Mouse (Mus musculus): ENCODE results near the gene Lcn8. TPM values are rescaled to one million over a fixed set of nuclear protein-coding genes. Genes with fewer than 3 reads are reported as not detected.

Gene Lcn8
- polyA plus RNA-seq (2017; shearing (Covaris generic)), result not detected

DNA sequence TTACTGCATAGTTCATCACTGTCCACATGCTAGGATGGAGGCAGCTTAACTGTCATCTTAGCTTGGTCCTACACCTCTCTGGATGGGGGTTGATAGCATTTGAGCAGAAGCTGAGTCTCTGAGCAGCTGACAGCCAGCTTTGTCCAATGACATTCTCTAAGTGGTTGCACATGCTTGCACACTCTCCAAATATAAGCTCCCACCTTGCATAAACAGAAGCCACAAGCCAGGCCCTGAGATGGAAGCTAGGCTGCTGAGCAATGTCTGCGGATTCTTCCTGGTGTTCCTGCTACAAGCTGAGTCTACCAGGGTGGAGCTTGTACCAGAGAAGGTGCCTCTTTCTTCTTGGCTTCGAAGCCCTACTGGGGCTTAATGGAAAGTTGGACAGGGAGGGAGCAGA lies at the start of gene Lcn8:
Gene Lcn8, plus strand, starts transcription at position 219 of the 400 bp plus-strand sequence.

DNA sequence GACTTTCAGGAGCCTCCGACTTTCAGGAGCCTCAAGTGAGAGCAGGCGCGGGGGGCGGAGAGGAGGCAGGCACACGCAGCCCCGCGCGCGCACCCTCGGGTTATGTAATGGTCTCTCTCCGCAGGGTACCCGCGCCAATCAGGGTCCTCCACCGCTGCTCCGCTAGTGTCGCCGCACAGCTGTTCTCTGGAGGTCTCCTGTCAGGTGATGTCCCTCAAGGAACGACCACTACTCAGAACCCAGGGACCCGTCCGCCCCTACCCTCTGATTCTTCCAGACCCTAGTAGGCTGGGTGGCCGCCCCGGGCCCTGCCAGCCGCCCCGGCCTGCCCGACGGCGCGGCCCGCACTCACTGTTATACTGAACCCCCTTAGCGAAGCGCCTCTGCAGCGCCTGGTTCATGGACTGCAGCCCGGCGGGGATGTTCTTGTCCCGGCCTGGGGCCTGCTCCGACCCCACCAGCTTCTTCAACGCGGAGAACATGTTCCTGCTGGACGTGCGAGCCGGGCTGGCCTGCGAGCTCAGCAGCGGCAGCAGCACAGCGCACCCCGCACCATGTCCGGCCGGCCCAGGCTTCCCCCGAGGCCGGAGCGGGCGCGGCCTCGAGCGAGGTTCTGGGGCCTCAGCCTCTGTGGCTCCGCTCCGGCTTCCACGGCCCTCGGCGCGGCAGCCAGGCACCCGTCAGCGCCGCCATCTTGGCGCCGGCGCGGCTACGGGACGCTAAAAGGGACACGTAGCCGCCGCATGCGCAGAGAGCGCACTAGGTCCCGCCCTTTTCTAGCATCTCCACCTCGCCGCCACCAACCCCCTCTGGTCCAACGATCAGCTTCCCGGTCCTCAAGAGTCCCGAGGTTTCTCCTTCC lies 44.9 kb upstream of the Lcn8 start, which contains the start of gene Rabl6:
Gene Rabl6, minus strand, starts transcription at position 761 of the 862 bp plus-strand sequence.

DNA sequence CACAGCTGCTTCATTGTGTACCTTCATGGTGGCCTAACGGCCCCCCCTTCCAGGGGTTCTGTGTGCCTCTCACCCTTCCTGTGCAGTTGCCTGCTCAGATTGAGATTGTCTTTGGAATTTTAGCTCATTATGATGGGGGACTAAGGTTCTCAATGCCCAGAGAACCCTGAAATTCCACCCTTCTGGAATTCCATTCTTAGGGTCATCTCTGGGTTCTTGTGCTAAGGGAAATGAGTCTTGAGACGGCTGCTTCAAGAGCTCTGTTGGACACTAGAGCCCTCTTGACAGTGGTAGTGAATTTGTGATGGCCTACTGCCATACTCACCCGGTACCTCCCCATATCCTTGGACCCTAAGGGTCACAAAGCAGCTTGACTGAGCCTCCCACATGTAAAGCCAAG lies 35.3 kb upstream of the Lcn8 start, which contains the start of gene Ccdc183:
Gene Ccdc183, minus strand, starts transcription at position 101 of the 400 bp plus-strand sequence.

DNA sequence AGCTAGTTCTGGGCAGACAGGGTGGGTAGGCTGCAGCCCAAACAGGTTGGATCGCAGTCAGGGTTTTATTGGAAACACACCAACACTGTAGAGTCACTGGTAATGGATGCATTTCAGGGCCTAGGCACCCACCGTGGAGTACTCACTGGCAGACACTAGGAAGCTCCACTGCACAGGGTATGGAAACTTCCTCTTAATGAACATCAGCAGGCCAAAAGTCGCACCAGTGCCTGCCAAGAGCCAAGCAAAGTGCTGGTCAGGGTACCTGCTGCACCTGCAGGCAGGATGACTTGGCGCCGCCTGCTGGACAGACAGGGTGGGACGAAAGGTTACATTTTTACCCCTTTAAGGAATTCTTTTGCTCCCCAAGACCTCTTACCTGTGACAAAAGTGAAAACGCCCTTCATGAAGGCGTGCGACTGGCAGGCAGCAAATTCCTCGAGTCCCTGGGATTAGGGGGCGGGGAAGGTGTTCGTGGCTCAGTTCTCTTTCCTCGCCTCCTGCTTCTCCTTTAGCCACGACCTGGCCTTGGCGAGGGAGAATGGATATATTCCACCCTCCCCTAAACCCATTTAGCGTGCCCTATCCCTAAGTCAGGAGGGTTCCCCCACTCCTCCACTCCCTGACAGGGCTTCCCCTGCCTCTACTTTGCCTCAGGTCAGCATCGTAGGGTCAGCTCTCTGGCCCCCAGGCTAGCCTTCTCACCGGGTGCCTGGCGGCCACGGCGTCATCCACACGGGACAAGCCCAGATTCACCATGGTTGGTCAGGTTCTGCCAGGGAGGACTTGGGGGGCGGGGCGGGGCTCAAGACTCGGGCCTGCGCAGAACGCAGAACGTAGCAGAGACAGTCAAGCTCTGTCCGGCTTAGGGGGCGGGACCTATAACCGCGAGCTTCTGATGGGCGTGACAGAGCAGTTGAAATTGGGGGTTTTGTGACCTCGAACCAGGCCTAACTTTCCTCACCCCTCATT lies 31.4 kb upstream of the Lcn8 start, which contains the start of gene Tmem141:
Gene Tmem141, minus strand, starts transcription at position 777 of the 972 bp plus-strand sequence.

DNA sequence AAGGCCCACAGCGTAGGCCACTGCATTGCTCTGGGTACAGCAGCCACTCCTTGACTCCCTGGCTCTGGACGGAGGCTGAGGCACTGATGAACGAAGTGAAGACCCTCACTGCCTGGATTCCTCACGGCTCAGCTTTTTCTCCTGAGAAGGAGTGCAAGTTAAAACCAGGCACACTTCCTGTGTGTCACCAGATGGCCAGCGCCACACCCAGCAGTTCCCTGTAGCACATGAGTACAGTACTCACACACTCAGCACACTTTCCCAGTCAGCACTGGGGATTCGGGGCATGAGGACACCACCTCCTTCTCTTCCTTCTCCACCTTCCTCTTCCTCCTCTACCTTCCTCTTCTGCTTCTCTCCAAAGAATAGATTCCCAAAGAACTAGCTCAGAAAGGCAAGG lies 25.1 kb upstream of the Lcn8 start, which contains the start of gene Fcna:
Gene Fcna, minus strand, starts transcription at position 220 of the 400 bp plus-strand sequence.

DNA sequence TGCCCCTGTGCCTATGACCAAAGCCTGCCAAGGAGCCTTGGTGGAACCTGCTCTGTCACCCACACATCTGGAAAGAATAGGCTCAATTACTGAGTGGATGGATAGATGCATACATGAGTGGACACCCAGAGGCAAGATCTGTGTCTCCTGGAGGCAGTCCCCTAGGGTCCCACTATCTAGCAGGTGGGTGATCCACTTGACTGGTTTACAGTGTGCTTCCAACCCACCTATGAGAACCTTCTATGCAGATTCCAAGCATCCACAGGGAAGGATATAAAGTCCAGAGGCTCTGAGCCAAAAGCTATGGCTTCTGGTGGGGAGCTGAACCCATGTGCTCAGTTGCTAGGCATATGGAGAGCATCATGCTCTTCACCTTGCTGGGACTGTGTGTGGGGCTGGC lies 4.7 kb downstream of the Lcn8 start, which contains the start of gene Lcn5:
Gene Lcn5, plus strand, starts transcription at position 301 of the 400 bp plus-strand sequence.

DNA sequence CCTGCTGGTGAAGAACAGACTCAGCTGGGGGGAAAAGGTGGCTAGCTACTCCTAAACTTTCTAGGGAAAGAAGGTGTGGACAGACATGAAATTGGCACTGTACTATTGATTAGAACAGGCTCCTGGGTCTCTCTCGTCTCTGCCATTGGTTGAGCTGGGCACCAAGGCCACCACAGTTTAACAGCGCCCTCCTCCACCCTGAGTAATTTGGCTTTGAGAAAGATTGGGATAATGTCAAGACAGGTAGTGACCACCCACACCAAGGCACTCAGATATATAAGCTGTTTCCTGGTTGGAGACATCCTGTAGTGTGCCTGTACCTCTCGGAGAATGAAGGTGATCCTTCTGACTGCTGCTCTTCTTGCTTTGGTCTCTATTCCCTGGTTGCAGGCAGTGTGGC lies 23.6 kb downstream of the Lcn8 start, which contains the start of gene Lcn6:
Gene Lcn6, plus strand, starts transcription at position 301 of the 400 bp plus-strand sequence.

DNA sequence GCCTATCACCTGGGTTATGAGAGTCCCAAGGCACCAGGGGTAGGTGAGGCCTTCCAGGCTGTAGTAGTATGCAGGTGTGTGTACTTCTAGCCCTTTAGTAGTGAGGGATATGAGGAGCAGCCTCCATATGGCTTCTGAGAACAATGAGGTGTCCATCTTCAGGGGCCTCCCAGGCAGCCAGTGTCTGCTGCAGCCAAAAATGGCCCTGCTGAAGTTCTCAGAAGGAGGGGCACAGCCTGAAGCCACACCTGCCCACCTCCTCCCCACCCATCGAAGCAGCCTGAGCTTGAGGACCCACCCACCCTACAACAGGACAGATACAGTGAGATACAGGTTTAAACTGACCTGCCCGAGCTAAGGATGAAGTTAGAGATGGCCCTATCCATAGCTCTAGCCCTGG lies 29.5 kb downstream of the Lcn8 start, which contains the start of gene Lcn10:
Gene Lcn10, plus strand, starts transcription at position 301 of the 400 bp plus-strand sequence.

DNA sequence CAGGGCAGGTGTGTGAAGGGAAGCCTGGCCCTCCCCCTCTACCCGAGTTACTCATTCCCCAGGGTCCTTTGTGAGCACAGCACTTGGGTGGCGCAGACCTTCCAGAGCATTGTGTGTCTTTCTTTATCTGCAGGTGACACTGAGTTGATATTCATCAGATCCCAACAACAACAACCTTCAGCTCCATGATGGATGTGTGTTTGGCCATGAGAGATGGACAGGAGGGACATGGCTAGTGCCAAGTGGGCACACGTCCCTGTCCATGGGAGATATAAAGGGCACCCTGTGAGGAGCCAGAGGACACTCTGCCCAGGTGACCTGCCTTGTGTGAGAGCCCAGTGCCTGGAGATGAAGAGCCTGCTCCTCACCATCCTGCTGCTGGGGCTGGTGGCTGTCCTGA lies 46.8 kb downstream of the Lcn8 start, which contains the start of gene Obp2a:
Gene Obp2a, plus strand, starts transcription at position 301 of the 400 bp plus-strand sequence.

Other genes starting within 250 kb of the Lcn8 start
- 6.8 TPM for gene Fut7, start 229.9 kb upstream of the Lcn8 start, polyA plus RNA-seq (2017; shearing (Covaris generic))
- gene Abca2, start 224.4 kb upstream of the Lcn8 start, polyA plus RNA-seq (2017; shearing (Covaris generic)), result 19.7 TPM
- 5.3 TPM for gene Clic3, start 196.3 kb upstream of the Lcn8 start, polyA plus RNA-seq (2017; shearing (Covaris generic))
- gene Paxx, start 192.0 kb upstream of the Lcn8 start, polyA plus RNA-seq (2017; shearing (Covaris generic)), result 117 TPM
- not detected for gene Ptgds, start 183.1 kb upstream of the Lcn8 start, polyA plus RNA-seq (2017; shearing (Covaris generic))
- gene Lcn12, start 159.2 kb upstream of the Lcn8 start, polyA plus RNA-seq (2017; shearing (Covaris generic)), result not detected
- 125 TPM for gene Fbxw5, start 152.4 kb upstream of the Lcn8 start, polyA plus RNA-seq (2017; shearing (Covaris generic))
- gene C8g, start 151.4 kb upstream of the Lcn8 start, polyA plus RNA-seq (2017; shearing (Covaris generic)), result 10.0 TPM
- gene Traf2, start 106.2 kb upstream of the Lcn8 start, polyA plus RNA-seq (2017; shearing (Covaris generic)), result 106 TPM
- gene Edf1, start 95.3 kb upstream of the Lcn8 start, polyA plus RNA-seq (2017; shearing (Covaris generic)), result 249 TPM
- gene Mamdc4, start 78.3 kb upstream of the Lcn8 start, polyA plus RNA-seq (2017; shearing (Covaris generic)), result 1.0 TPM
- gene Phpt1, start 77.9 kb upstream of the Lcn8 start, polyA plus RNA-seq (2017; shearing (Covaris generic)), result 88.8 TPM
- not detected for gene Ajm1, start 71.4 kb upstream of the Lcn8 start, polyA plus RNA-seq (2017; shearing (Covaris generic))
- gene Rabl6, start 44.6 kb upstream of the Lcn8 start, polyA plus RNA-seq (2017; shearing (Covaris generic)), result 8.2 TPM
- not detected for gene Ccdc183, start 35.4 kb upstream of the Lcn8 start, polyA plus RNA-seq (2017; shearing (Covaris generic))
- 2.1 TPM for gene Tmem141, start 31.1 kb upstream of the Lcn8 start, polyA plus RNA-seq (2017; shearing (Covaris generic))
- 5.9 TPM for gene Fcna, start 25.1 kb upstream of the Lcn8 start, polyA plus RNA-seq (2017; shearing (Covaris generic))
- not detected for gene Lcn5, start 4.8 kb downstream of the Lcn8 start, polyA plus RNA-seq (2017; shearing (Covaris generic))
- 0.31 TPM for gene Lcn6, start 23.7 kb downstream of the Lcn8 start, polyA plus RNA-seq (2017; shearing (Covaris generic))
- gene Lcn10, start 29.6 kb downstream of the Lcn8 start, polyA plus RNA-seq (2017; shearing (Covaris generic)), result 0.33 TPM
- 0.88 TPM for gene Obp2a, start 46.9 kb downstream of the Lcn8 start, polyA plus RNA-seq (2017; shearing (Covaris generic))
- 119 TPM for gene Bmyc, start 53.6 kb downstream of the Lcn8 start, polyA plus RNA-seq (2017; shearing (Covaris generic))
- not detected for gene Obp2b, start 83.9 kb downstream of the Lcn8 start, polyA plus RNA-seq (2017; shearing (Covaris generic))
- not detected for gene Lcn3, start 112.4 kb downstream of the Lcn8 start, polyA plus RNA-seq (2017; shearing (Covaris generic))
- not detected for gene Lcn11, start 123.9 kb downstream of the Lcn8 start, polyA plus RNA-seq (2017; shearing (Covaris generic))
- not detected for gene Gm13539, start 129.1 kb downstream of the Lcn8 start, polyA plus RNA-seq (2017; shearing (Covaris generic))
- not detected for gene Glt6d1, start 162.7 kb downstream of the Lcn8 start, polyA plus RNA-seq (2017; shearing (Covaris generic))
- not detected for gene Lcn9, start 170.0 kb downstream of the Lcn8 start, polyA plus RNA-seq (2017; shearing (Covaris generic))
- gene Sohlh1, start 194.1 kb downstream of the Lcn8 start, polyA plus RNA-seq (2017; shearing (Covaris generic)), result 0.21 TPM
- 0.09 TPM for gene Kcnt1, start 210.6 kb downstream of the Lcn8 start, polyA plus RNA-seq (2017; shearing (Covaris generic))